Mouse (Mus musculus) c-Kit-negative CD71-positive TER-119-positive erythroid progenitor cells, embryonic 14.5 days (primary cell): ENCODE results near the gene Olfr1507.

Experiments used
- DNase-seq: peaks from one replicate; pipeline ENCODE4 v3.0.0-alpha.2; 2013; ENCODE audit warnings: low read depth, low spot score

Olfr1507 gene

GRCm38 (mm10) chr14:52495516-52495915 lies at the start of gene Olfr1507:
Gene Olfr1507 (minus strand): TSS chr14:52495749.
- no peak for DNase-seq

GRCm38 (mm10) chr14:52533336-52533735 lies 37.8 kb upstream of the Olfr1507 start:
- DNase-seq = no peak

GRCm38 (mm10) chr14:52524952-52525351 lies 29.4 kb upstream of the Olfr1507 start:
- no peak for DNase-seq

GRCm38 (mm10) chr14:52467395-52467794 lies 28.2 kb downstream of the Olfr1507 start, which contains the start of gene Olfr1508:
Gene Olfr1508 (minus strand): TSS chr14:52467495.
- DNase-seq = no peak

GRCm38 (mm10) chr14:52465738-52466137 lies 29.8 kb downstream of the Olfr1507 start:
- no peak for DNase-seq

- DNase-seq = no peak
Measured at GRCm38 (mm10) chr14:52461928-52462327, 33.6 kb downstream of the Olfr1507 start.

- DNase-seq = no peak
Measured at GRCm38 (mm10) chr14:52451138-52451537, 44.4 kb downstream of the Olfr1507 start.

GRCm38 (mm10) chr14:52442690-52443089 lies 52.9 kb downstream of the Olfr1507 start, which contains the start of gene Olfr1509:
Gene Olfr1509 (plus strand): TSS chr14:52442990.
- DNase-seq = no peak
